Mouse (Mus musculus) bone marrow macrophage, adult 2 months (primary cell): ENCODE measurements around the gene Memo1.

Experiments
- CTCF ChIP-seq: IDR thresholded peaks from 2 replicates; pipeline ENCODE4 v1.5.1; 2012; ENCODE audit warnings: low read depth, mild to moderate bottlenecking, low read length, moderate library complexity
- POLR2A ChIP-seq: IDR thresholded peaks from 2 replicates; pipeline ENCODE4 v1.6.1; 2012; ENCODE audit warnings: mild to moderate bottlenecking, low read depth, low read length, borderline replicate concordance

- no peak for TF ChIP-seq CTCF
- no peak for TF ChIP-seq POLR2A
These were observed 13.3 kb downstream of the Memo1 start for GRCm38 (mm10) chr17:74282024-74282423.
